Mouse (Mus musculus) spleen, adult 12 weeks (tissue): ENCODE results near the gene Noxred1.
"Not testable (repeated sequence)": the region's sequence is repeated elsewhere in the genome, so short reads cannot be mapped to it uniquely, and the experiment has no call there.

Experiments
- DNase-seq: peaks from one replicate; pipeline ENCODE4 v3.0.0; 2022; ENCODE audit warnings: low spot score

Noxred1 gene

GRCm38 (mm10) chr12:87229633-87230032, 8.9 kb downstream of the Noxred1 start:
- DNase-seq, result no peak

DNA sequence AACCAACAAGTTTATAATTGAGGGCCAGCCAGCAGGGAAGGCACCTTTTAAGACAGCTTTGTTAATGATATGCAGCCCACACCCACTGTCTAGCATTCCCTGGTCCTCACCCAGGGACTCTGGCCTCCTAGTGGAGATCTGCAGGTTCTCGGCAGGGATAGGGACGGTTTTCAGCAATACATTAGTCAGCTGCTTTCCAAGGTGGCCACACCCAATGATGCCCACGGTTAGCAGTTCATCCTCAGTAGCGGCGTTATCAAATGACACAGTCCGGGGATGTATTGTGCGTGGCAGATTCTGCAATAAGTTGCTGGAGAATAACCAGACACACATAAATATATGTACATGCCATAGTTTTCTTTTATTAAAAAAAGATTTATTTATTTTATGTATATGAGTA, 11.7 kb downstream of the Noxred1 start:
- DNase-seq, result no peak

- no peak for DNase-seq
Measured at GRCm38 (mm10) chr12:87224950-87225349, 13.6 kb downstream of the Noxred1 start.

- no peak for DNase-seq
Measured at GRCm38 (mm10) chr12:87219362-87219761, 19.2 kb downstream of the Noxred1 start.

- DNase-seq, result no peak
Measured at GRCm38 (mm10) chr12:87217596-87217995, 20.9 kb downstream of the Noxred1 start.

DNA sequence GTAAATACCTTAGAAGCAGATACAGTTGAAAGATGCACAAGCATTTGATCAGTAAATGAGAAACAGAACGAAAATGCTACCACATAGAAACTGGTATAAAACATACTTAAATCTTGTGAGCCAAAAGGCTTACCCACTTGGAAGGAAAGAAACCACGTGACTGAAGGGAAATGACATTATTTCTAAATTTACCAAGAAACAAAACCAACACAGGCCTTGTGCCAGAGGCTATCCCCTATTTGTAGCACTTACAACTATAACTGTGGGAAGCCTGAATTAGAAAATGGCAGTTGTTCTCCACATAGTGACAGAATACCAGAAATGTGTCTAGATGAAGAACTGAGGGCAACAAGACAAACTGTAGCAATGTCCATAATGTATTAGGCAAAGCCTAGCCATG, 22.5 kb downstream of the Noxred1 start:
- DNase-seq, result no peak

DNA sequence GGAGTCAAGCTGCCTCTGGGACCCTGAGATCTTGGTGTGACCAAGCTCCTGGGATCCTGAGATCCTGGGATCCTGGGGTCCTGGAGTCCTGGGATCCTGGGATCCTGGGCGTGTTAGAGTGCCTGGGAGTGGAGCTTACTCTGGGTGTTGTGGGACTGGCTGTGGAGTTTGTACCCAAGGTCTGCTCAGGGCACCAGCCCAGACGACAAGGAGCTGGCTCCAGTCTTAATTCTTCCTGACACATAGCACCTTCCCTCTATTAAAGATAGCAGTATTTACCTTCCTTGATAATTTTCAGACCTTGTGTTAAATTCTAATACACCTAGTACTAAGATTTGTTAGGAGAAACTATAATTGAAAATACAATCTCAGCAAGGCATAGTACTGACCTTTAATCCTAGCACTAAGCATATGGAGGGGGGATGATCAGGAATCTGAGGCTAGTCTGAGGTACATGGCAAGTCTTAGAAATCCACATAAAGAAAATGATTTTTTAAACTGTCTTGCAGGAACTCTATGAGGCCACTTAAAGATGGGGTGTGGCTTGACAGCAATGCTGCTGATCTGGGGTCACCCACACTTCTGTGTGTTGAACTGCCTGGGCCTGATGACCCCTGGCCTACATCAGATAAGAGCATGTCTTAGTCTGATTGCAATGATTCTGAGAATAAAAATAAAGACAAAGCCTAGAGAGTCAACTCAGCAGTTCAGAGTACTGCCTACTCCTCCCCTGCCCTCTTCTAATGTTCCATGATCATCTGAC, 25.5 kb downstream of the Noxred1 start:
- DNase-seq, result no peak

GRCm38 (mm10) chr12:87205789-87206188, 32.7 kb downstream of the Noxred1 start:
- DNase-seq, result not testable (repeated sequence)

DNA sequence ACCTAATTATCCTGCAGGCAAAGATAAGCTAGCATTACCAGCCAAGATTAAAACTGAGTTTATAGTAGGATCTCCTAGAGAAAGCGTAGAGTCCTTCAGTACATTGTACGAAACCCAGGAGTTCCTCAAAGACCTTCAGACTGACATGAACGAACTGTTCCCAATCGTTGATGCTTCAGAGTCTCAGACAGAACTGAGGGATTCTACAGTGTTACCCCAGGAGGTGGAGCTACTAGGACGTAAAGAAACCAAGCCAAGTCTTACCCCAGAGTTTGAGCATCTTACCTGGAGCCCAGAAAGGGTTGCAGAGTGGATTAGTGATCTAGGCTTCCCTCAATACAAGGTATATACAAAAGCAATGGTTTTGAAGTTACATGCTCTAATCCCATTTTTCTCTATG, 36.8 kb downstream of the Noxred1 start:
- no peak for DNase-seq

DNA sequence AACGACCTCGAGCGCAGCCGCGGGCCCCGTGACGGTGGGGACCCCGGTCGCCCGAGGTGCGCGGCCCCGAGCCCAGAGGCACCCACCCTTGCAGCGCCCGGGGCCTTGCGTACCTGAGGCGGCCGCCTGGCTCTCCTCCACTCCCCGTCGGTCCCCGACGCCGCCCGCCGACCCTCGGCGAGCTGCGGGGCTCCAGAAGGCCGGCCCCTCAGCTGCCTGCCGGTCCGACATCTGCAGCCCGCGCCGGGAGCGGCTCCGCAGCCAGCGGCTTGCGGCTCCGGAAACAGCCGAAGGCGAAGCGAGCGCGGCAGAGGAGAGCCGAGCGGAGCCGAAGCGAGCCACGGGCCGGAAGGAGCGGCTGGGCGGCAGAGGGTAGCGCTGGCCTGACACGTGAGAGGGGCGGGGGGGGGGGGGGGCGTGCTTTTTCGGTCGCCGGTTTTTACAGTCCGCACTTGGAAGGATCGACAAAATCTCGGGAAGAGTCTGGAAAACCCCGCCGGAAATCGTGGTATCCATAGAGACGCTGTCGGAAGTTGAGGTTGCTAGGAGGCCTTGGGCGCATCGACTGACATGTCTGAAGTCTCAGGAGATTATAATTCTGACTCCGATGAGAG, 38.5 kb downstream of the Noxred1 start, which contains the start of gene Tmed8:
Gene Tmed8 (minus strand): TSS at position 482 of the 614 bp plus-strand sequence.
- DNase-seq, result peak; percentile 63

DNA sequence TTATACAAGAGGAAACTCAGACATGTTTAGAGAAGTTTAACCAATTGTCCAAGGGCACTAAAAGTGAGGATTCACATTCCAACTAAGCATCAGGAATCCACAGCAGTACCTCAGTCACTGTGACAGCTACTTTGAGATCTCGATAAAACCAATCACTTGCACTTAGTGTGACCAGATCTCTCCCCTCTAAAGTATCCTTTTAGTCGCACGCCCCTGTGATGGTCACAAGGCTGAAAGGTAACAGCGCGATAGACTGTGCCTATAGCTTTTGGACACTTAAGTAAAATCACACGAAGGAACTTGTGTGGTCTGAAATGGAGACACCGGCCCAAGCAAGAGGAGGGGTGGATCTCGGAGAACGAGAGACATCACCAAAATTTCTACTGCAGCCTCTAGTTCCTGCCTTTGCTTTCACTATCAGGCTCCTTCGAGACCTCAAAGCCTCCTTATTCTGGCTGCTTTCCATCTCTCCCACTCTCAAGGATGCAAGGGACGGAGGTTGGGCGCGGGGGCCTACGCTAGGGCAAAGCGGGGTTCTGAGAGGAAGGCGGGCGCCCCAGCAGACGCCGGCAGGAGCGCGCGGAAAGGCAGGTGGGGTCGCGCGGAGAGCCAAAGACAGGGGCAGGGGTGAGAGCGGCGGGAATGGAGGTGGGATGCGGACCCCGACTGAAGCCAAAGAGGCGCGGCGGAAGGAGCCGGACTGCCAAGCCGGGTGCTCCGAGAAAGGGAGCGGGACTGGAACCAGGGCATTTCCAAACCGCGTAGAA, 39.1 kb downstream of the Noxred1 start, which contains the start of gene Samd15:
Gene Samd15 (plus strand): TSS at position 518 of the 767 bp plus-strand sequence.
- no peak for DNase-seq

- no peak for DNase-seq
Measured at GRCm38 (mm10) chr12:87198792-87199191, 39.7 kb downstream of the Noxred1 start.

DNA sequence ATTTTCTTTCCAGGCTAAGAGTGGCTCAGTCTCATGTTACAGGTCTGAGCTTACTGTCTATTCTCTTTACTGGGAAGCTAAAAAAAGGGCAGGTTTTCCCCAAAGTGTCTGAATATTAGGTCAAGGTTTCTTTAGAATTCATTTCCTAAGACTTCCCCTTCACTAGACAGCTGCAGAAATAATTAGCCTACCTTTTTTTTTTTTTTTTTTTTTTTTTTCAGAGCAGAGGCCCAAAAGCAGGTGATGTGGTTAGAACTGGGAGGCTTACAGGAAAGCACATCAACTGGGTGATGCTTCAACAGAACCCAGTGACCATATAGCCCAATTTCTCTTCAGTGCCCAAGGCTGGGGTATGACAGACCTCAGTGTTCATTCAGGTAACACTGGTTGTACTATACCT, 42.2 kb downstream of the Noxred1 start:
- DNase-seq, result no peak

GRCm38 (mm10) chr12:87195069-87195468, 43.5 kb downstream of the Noxred1 start:
- no peak for DNase-seq

- no peak for DNase-seq
Measured at GRCm38 (mm10) chr12:87193008-87193407, 45.5 kb downstream of the Noxred1 start.

DNA sequence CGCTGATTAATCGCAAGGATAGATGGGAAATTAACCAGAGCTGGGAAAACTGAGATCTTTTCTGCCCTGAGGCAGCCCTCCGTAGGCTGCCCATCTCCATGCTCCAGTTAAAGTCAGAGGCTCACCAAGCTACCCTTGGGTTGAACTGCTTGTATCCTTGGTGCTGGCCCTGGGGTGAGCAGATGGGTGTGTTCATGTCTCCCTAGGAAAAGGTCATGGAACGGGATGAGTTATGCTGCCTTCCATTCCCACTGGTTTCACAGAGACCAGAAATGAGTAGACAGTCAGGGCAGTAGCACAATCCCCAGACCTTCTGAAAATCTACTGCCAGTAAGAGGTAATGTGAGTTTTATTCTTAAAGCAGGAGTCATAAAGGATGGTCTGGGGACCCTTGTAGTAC, 60.9 kb downstream of the Noxred1 start:
- no peak for DNase-seq

- no peak for DNase-seq
Measured at GRCm38 (mm10) chr12:87175194-87175946, 63.2 kb downstream of the Noxred1 start.
